Mouse (Mus musculus) stomach, embryonic 14.5 days (tissue): Measurements from ENCODE around the gene Ywhag. TPM values are rescaled to one million over a fixed set of nuclear protein-coding genes. Genes with fewer than 3 reads are reported as not detected.

Experiments used
- ATAC-seq: fragments of 200-750 bp; cut with Nextera tagmentation; 2 replicates; pipeline ENCODE4 v1.8.0; 2017; ENCODE audit warnings: low read depth, moderate TSS enrichment; ENCODE audit not compliant: insufficient number of reproducible peaks, insufficient read depth, low FRiP score
- H3K27ac ChIP-seq: fragments of 300-500 bp; sonication (generic); 2 replicates; pipeline ENCODE4 v1.5.1; 2014; ENCODE audit warnings: mild to moderate bottlenecking, low read length, moderate library complexity, mixed read lengths
- H3K27me3 ChIP-seq: fragments of 300-500 bp; sonication (generic); 2 replicates; pipeline ENCODE4 v1.6.1; 2014; ENCODE audit warnings: low read length, control low read depth, mixed read lengths; ENCODE audit not compliant: control insufficient read depth, insufficient read depth
- H3K36me3 ChIP-seq: fragments of 300-500 bp; sonication (generic); 2 replicates; pipeline ENCODE4 v1.6.1; 2014; ENCODE audit warnings: mild to moderate bottlenecking, control low read depth, low read length, moderate library complexity, mixed read lengths; ENCODE audit not compliant: control insufficient read depth, insufficient read depth
- H3K4me1 ChIP-seq: fragments of 300-500 bp; sonication (generic); 2 replicates; pipeline ENCODE4 v1.6.1; 2014; ENCODE audit warnings: low read length, control low read depth, mixed read lengths; ENCODE audit not compliant: control insufficient read depth, insufficient read depth
- H3K4me2 ChIP-seq: fragments of 300-500 bp; sonication (generic); replicated peaks from 2 replicates; pipeline ENCODE4 v1.6.1; 2014; ENCODE audit warnings: low read depth, low read length, control low read depth
- H3K4me3 ChIP-seq: fragments of 300-500 bp; sonication (generic); 2 replicates; pipeline ENCODE4 v1.5.1; 2014; ENCODE audit warnings: low read depth, low read length, control low read depth
- H3K9ac ChIP-seq: fragments of 300-500 bp; sonication (generic); replicated peaks from 2 replicates; pipeline ENCODE4 v1.6.1; 2014; ENCODE audit warnings: low read depth, mild to moderate bottlenecking, control low read depth, low read length, moderate library complexity, mixed read lengths
- H3K9me3 ChIP-seq: fragments of 300-500 bp; sonication (generic); 2 replicates; pipeline ENCODE4 v1.6.1; 2016; ENCODE audit warnings: low read depth, low read length, control low read depth; ENCODE audit not compliant: control insufficient read depth
- WGBS: fragments of 180-500 bp; shearing (Covaris S2); extraction: QIAGEN DNeasy Blood & Tissue Kit; methylation state at CpG from one replicate; pipeline ENCODE4 v1.1.7; 2014; 5-methylcytosine and 5-hydroxymethylcytosine counted together
- polyA plus RNA-seq: library from polyadenylated mRNA; unstranded; fragments of >200 nt; fragmentation: Nextera tagmentation; extraction: Ambion mirVana; gene quantifications from 2 replicates; pipeline ENCODE4 v1.2.1, GENCODE M21; 2014

The Ywhag gene
- polyA plus RNA-seq, 1 experiment from 2014 or later: 101 TPM

DNA sequence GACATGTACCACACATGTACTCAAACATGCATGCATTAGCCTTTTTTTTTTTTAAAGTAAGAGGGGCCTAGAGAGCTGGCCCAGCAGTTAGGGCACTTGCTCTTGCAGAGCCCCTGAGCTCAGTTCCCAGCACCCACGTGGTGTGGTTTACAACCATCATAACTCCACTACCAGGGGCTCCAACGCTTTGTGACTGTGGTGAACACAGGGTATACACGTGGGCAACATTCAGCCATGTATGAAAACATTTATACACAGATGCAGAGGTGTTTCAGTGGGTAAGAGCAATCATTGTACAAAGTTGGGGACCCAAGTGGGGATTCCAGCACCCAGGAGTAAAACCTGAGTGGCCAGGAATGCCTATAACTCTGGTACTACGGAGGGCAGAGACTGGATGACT, 24.0 kb upstream of the Ywhag start:
- no peak for ATAC-seq
- Histone ChIP-seq H3K4me1 (peaks cover 18% of the 10 kb centered on the region; the same call in 1 of the 2 replicates), H3K27me3 (no peaks in the 10 kb centered on the region), H3K27ac (peak overlapping the region; percentile 90), H3K4me3 (peak overlapping the region; percentile 25; the same call in 1 of the 2 replicates), H3K9ac (no peak overlapping the region), H3K4me2 (no peak overlapping the region), H3K36me3 (no peaks in the 10 kb centered on the region), H3K9me3 (no peaks in the 10 kb centered on the region)
- 93% methylated on average over 4 of the region's 4 CpGs for WGBS

DNA sequence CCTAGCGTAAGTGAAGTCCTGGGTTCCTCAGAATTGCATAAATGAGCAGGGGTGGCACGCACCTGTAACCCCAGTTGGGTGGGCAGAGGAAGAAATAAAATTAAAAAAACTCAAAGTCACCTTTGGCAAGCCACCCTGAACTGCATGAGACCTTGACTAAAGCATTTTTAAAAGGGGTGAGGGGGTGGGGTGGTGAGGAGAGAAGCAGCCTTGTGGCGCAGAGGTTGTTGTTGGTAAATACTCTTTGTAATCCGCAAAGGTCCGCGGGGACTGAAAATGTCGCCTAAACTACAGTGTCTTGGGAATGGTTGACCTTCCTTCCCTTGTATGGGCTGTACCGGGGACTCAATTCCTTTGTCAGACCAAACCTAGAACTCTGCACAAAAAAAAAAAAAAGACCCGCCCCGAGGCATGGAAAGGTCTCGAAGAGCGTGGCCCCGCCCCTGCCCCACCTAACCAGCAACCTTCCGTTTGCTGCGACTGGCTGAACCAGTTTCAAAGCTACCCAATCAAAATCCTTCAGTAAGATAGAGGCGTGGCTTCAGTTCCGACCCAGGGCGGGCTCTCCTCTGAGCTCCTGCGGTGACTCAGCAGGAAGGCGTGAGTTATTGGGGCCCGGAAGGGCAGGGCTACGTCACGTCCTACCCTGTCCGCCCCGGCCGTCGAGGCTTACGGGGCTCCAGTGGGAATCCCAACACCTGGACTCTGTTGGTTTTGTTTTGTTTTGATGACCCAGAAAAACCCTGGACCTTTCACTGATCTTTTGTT, 23.0 kb upstream of the Ywhag start:
- Histone ChIP-seq H3K27me3 (no peaks in the 10 kb centered on the region), H3K27ac (peak overlapping the region; percentile 90), H3K4me2 (peak overlapping the region; percentile 48), H3K4me3 (peak overlapping the region; percentile 25), H3K9me3 (no peaks in the 10 kb centered on the region), H3K4me1 (peaks cover 15% of the 10 kb centered on the region; the same call in 1 of the 2 replicates), H3K9ac (no peak overlapping the region), H3K36me3 (no peaks in the 10 kb centered on the region)
- peak; percentile 85 for ATAC-seq
- WGBS: 7% methylated on average over 28 of the region's 28 CpGs

DNA sequence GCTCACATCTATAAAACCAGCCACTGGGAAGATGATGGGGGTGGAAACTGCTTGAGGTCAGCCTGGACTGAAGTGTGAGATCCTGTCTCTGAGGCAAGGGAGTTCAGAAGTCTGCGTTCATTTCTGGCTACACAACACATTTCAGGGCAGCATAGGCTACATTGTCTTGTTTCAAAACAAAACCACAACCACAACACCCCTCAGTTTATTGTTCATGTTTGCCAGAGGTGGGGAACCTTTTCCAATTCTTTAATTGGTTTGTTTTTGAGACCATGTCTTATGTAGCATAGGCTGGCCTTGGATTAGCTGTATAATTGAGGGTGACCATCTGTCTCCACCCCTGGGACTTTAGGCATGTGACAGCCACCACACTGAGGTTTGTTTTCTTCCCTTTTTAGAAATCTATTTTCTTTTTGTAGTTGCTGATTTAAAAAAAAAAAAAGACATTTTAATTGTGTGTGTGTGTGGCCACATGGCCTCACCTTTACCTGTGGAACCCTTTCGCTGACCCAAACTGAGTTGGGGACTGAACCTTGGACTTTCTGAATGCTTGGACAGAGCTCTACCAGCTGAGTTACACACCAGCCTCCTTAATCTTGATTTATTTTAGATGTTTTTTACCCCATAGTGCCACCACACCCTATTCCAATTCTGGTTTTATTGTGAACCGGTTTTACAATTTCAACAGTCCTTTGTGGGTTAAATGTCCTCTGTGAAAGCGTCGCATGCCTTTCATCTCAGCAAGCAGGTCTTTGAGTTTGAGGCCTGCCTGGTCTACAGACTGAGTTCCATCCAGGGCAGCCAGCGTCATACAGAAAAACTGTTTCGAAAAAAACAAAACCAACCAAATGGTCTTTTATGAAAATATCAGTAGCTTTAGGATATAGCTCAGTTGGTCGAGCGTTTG, 22.1 kb upstream of the Ywhag start:
- no peak overlapping the region for H3K9ac ChIP-seq

DNA sequence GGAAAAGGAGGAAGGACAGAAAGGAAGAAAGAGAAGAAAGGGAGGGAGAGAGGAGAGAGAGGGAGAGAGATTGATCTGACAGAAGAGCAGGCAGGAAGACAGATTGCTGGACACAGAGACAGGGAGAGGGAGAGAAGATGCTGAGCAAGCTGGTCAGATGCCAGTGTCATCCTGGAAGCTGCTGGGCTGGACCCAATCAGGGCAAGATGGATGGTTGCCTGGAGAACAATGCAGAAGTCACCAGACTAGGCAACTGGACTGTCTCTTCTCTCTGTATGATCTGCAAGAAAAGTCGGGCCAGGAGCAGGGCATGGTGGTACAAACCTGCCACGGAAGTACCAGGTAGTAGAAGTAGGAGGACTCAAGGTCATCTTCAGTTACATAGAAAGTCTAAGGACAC, 18.4 kb upstream of the Ywhag start:
- no peaks in the 10 kb centered on the region for H3K36me3 ChIP-seq
- peaks cover 6% of the 10 kb centered on the region; the same call in 1 of the 2 replicates for H3K4me1 ChIP-seq
- no peaks in the 10 kb centered on the region for H3K27me3 ChIP-seq
- no peak for ATAC-seq
- no peaks in the 10 kb centered on the region for H3K9me3 ChIP-seq
- H3K4me2 ChIP-seq: no peak overlapping the region
- H3K27ac ChIP-seq: no peak overlapping the region
- no peak overlapping the region for H3K9ac ChIP-seq
- no peak overlapping the region for H3K4me3 ChIP-seq
- WGBS: 90% methylated on average over 2 of the region's 2 CpGs

More for the DNA sequence above, 22.1 kb upstream of the Ywhag start:
- no peaks in the 10 kb centered on the region for H3K27me3 ChIP-seq
- WGBS: 68% methylated on average over 9 of the region's 9 CpGs
- H3K36me3 ChIP-seq: no peaks in the 10 kb centered on the region
- no peaks in the 10 kb centered on the region for H3K9me3 ChIP-seq
- ATAC-seq: no peak
- H3K27ac ChIP-seq: peak overlapping the region; percentile 90
- no peak overlapping the region for H3K4me3 ChIP-seq
- peaks cover 10% of the 10 kb centered on the region; the same call in 1 of the 2 replicates for H3K4me1 ChIP-seq
- peak overlapping the region; percentile 40 for H3K4me2 ChIP-seq

DNA sequence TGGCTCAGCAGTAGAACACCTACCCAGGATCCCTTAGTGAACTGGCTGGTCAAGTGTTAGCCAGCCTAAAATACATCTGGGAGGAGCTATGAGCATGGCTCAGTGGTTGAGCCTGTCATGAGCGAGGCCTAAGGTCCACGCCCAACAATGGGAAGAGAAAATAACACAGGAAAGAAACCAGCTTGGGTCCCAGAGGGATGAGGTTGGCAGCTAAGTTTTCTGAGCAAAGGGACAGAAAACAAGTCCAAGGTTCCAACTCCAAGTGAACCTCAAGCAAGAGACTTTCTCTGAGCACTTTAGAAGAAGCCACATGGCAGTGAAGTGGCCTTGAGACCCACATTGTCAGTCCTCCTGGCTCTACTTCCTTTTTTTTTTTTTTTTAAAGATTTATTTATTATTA, 17.2 kb upstream of the Ywhag start:
- Histone ChIP-seq H3K4me3 (no peak overlapping the region), H3K4me1 (peaks cover 1% of the 10 kb centered on the region; the same call in 1 of the 2 replicates), H3K9ac (no peak overlapping the region), H3K27ac (no peak overlapping the region), H3K36me3 (no peaks in the 10 kb centered on the region), H3K4me2 (no peak overlapping the region), H3K27me3 (no peaks in the 10 kb centered on the region), H3K9me3 (no peaks in the 10 kb centered on the region)
- ATAC-seq: no peak
- WGBS: 93% methylated on average over 2 of the region's 2 CpGs

DNA sequence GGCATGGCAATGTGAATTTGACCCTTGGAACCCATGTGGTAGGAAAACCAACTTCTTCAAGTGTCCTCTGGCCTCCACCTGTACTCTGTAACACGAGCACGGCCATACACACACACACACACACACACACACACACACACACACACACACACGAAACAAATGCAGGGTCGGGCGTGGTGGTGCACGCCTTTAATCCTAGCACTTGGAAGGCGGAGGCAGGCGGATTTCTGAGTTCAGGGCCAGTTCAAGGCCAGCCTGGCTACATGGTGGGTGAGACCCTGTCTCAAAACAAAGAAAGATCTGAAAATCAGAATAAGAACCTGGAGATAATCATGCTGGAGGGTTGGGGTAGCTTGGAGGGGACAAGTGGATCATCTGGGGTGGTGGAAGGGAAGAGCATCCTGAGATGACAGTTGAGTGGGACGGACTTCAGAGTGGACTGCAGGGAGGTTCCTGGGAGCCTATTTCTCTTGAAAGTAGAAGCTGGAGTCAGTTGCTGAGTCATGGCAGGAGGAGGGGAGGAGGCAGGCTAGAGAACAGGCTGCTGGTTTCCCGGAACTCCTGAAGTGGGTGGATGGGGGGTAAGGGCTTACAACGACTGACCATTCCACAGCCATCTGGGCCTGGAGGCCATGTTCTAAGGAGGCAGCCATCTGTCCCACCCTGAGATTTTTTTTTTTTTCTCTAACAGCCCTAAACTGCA, 16.4 kb upstream of the Ywhag start:
- no peaks in the 10 kb centered on the region for H3K36me3 ChIP-seq
- ATAC-seq: no peak
- H3K4me1 ChIP-seq: peaks cover 7% of the 10 kb centered on the region
- H3K4me3 ChIP-seq: no peak overlapping the region
- WGBS: 72% methylated on average over 11 of the region's 11 CpGs
- H3K27ac ChIP-seq: no peak overlapping the region
- H3K4me2 ChIP-seq: no peak overlapping the region
- no peaks in the 10 kb centered on the region for H3K9me3 ChIP-seq
- H3K9ac ChIP-seq: no peak overlapping the region
- no peaks in the 10 kb centered on the region for H3K27me3 ChIP-seq

DNA sequence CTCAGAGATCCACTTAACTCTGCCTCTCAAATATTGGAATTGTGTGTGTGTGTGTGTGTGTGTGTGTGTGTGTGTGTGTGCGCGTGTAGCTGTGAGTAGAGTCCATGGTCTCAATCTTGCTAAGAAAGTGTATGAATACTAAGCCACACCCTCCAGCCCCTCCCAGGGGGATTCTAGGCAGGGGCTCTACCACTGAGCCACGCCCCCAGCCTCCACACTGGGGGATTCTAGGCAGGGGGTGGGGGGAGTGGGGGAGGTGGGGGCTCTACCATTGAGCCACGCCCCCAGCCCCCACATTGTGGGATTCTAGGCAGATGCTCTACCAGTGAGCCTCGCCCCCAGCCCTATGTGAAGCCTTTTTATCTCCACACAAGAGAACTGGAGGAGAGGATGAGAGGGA, 12.2 kb upstream of the Ywhag start:
- WGBS: 69% methylated on average over 5 of the region's 5 CpGs

DNA sequence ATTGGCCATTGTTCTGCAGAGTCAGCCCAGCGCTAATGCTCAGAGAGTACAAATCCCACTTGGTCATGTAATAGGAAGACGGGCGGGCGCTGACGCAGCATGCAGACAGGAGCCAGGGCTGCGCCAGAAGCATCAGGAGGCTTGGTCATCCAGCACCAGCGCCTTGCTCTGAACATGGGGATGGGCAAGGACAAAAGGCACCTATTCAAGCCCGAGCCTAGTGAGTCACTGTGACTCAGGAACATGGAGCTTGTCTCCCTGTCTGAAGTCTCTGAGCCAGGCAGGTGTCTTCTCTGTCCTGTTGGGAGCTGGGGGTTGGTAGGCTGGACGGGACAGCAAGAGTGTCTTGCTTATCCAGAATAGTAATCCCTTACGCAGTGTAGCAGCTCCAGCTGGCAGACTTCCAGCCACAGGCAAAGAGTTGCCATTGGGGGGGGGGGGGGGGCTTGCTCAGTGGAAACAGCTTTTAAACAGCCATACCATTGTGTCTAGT, 11.5 kb upstream of the Ywhag start:
- H3K27ac ChIP-seq: no peak overlapping the region
- 45% methylated on average over 10 of the region's 10 CpGs for WGBS

More for the DNA sequence above, 12.2 kb upstream of the Ywhag start:
- Histone ChIP-seq H3K36me3 (no peaks in the 10 kb centered on the region), H3K9me3 (no peaks in the 10 kb centered on the region), H3K4me3 (no peak overlapping the region), H3K27ac (no peak overlapping the region), H3K4me2 (no peak overlapping the region), H3K9ac (no peak overlapping the region), H3K4me1 (peaks cover 7% of the 10 kb centered on the region), H3K27me3 (no peaks in the 10 kb centered on the region)
- no peak for ATAC-seq

More for the DNA sequence above, 11.5 kb upstream of the Ywhag start:
- peak; percentile 68; the same call in 1 of the 2 replicates for ATAC-seq
- Histone ChIP-seq H3K9me3 (no peaks in the 10 kb centered on the region), H3K4me2 (no peak overlapping the region), H3K4me1 (peaks cover 7% of the 10 kb centered on the region), H3K9ac (no peak overlapping the region), H3K27me3 (no peaks in the 10 kb centered on the region), H3K4me3 (no peak overlapping the region), H3K36me3 (no peaks in the 10 kb centered on the region)
